Mouse (Mus musculus) ZHBTc4 (cell line): ENCODE results near the gene Ctsl.

Experiments
- DNase-seq: peaks from one replicate; pipeline ENCODE4 v3.0.0-alpha.2; 2011; ENCODE audit warnings: low read depth, low spot score

Ctsl gene

GRCm38 (mm10) chr13:64375160-64375559 is 4.5 kb upstream of the Ctsl start:
- no peak for DNase-seq

GRCm38 (mm10) chr13:64373695-64374094 is 3.0 kb upstream of the Ctsl start:
- DNase-seq = no peak

- peak; percentile 52 for DNase-seq
These were observed 901 bp downstream of the Ctsl start for GRCm38 (mm10) chr13:64369805-64370172.

- DNase-seq = no peak
These were observed 2.1 kb downstream of the Ctsl start for GRCm38 (mm10) chr13:64368596-64368995.

GRCm38 (mm10) chr13:64367615-64368014 is 3.1 kb downstream of the Ctsl start:
- no peak for DNase-seq

- DNase-seq = no peak
These were observed 5.4 kb downstream of the Ctsl start for GRCm38 (mm10) chr13:64365326-64365725.

- peak; percentile 78 for DNase-seq
These were observed 6.4 kb downstream of the Ctsl start for GRCm38 (mm10) chr13:64364258-64364657.

- no peak for DNase-seq
These were observed 8.6 kb downstream of the Ctsl start for GRCm38 (mm10) chr13:64362139-64362538.

GRCm38 (mm10) chr13:64361020-64361419 is 9.7 kb downstream of the Ctsl start:
- no peak for DNase-seq

- DNase-seq = no peak
These were observed 11.0 kb downstream of the Ctsl start for GRCm38 (mm10) chr13:64359702-64360101.

GRCm38 (mm10) chr13:64358476-64358875 is 12.2 kb downstream of the Ctsl start:
- DNase-seq = no peak

GRCm38 (mm10) chr13:64357389-64357788 is 13.3 kb downstream of the Ctsl start:
- peak; percentile 37 for DNase-seq

- no peak for DNase-seq
These were observed 21.2 kb downstream of the Ctsl start for GRCm38 (mm10) chr13:64349474-64349873.

- DNase-seq = peak; percentile 68
These were observed 26.6 kb downstream of the Ctsl start for GRCm38 (mm10) chr13:64344082-64344501.

- no peak for DNase-seq
These were observed 27.1 kb downstream of the Ctsl start for GRCm38 (mm10) chr13:64343598-64343997.

GRCm38 (mm10) chr13:64335546-64336132 is 35.1 kb downstream of the Ctsl start:
- DNase-seq = no peak

- DNase-seq = no peak
These were observed 37.6 kb downstream of the Ctsl start for GRCm38 (mm10) chr13:64333102-64333501.

- DNase-seq = no peak
These were observed 38.4 kb downstream of the Ctsl start for GRCm38 (mm10) chr13:64332321-64332720.

GRCm38 (mm10) chr13:64322561-64323281 is 48.0 kb downstream of the Ctsl start:
- peak; percentile 84 for DNase-seq

- peak; percentile 22 for DNase-seq
These were observed 50.4 kb downstream of the Ctsl start for GRCm38 (mm10) chr13:64320334-64320733.

- no peak for DNase-seq
These were observed 50.9 kb downstream of the Ctsl start for GRCm38 (mm10) chr13:64319782-64320181.

- no peak for DNase-seq
These were observed 52.3 kb downstream of the Ctsl start for GRCm38 (mm10) chr13:64318355-64318754.

- peak; percentile 76 for DNase-seq
These were observed 55.1 kb downstream of the Ctsl start for GRCm38 (mm10) chr13:64315483-64316050.
